Mouse (Mus musculus) B cell, adult 67 days (primary cell): ENCODE measurements around the gene Rab27a. TPM values are rescaled to one million over a fixed set of nuclear protein-coding genes. Genes with fewer than 3 reads are reported as not detected.

ENCODE experiments used
- total RNA-seq, 2 experiments: library from RNA; stranded (reverse); gene quantifications; 4 replicates each; pipeline ENCODE4 v1.2.4; 2023

Rab27a gene
- total RNA-seq = 10 to 100 TPM; 14.1 to 15.2 TPM

GRCm38 (mm10) chr9:73044146-73045079 lies at the start of gene Rab27a:
TSS of gene Rab27a (plus strand) at chr9:73044854.

GRCm38 (mm10) chr9:73040080-73040479 lies 4.6 kb upstream of the Rab27a start, which contains the start of gene Pigb:
TSS of gene Pigb (minus strand) at chr9:73040378.

GRCm38 (mm10) chr9:73101536-73101935 lies 56.9 kb downstream of the Rab27a start, which contains the start of gene Khdc3:
TSS of gene Khdc3 (plus strand) at chr9:73101836.

GRCm38 (mm10) chr9:73102181-73102580 lies 57.5 kb downstream of the Rab27a start, which contains the start of gene Gm20509:
TSS of gene Gm20509 (plus strand) at chr9:73102470.

GRCm38 (mm10) chr9:73112919-73113906 lies 68.6 kb downstream of the Rab27a start, which contains the start of gene Rsl24d1:
TSS of gene Rsl24d1 (plus strand) at chr9:73113426.

Other genes starting within 250 kb of the Rab27a start
- under 1 TPM; 0.35 to 0.68 TPM for gene Prtg, start 238.0 kb upstream of the Rab27a start, total RNA-seq
- gene Pygo1, start 119.2 kb upstream of the Rab27a start, total RNA-seq = not detected
- under 1 TPM in 1 of 2 experiments, not detected in 1; 0.44 TPM for gene Dyx1c1, start 86.1 kb upstream of the Rab27a start, total RNA-seq
- not detected for gene Gm44503, start 86.0 kb upstream of the Rab27a start, total RNA-seq
- gene Ccpg1os, start 59.5 kb upstream of the Rab27a start, total RNA-seq = 1 to 10 TPM; 3.9 to 4.3 TPM
- gene Ccpg1, start 59.4 kb upstream of the Rab27a start, total RNA-seq = 10 to 100 TPM; 44.8 to 50.0 TPM
- gene Pigb, start 4.5 kb upstream of the Rab27a start, total RNA-seq = 10 to 100 TPM; 12.7 to 21.8 TPM
- gene Khdc3, start 57.0 kb downstream of the Rab27a start, total RNA-seq = 1 to 10 TPM; 1.6 to 1.7 TPM
- gene Gm20509, start 57.6 kb downstream of the Rab27a start, total RNA-seq = not detected
- gene Rsl24d1, start 68.6 kb downstream of the Rab27a start, total RNA-seq = 10 to 100 TPM; 67.1 to 67.8 TPM